Mouse (Mus musculus) heart, postnatal 0 days (tissue): ENCODE results near the gene Ifna4.
"Not testable (repeated sequence)": the region's sequence is repeated elsewhere in the genome, so short reads cannot be mapped to it uniquely, and the experiment has no call there.

Experiments
- CTCF ChIP-seq: IDR thresholded peaks from 2 replicates; pipeline ENCODE4 v1.5.1; 2016; ENCODE audit warnings: antibody characterized with exemption, control low read depth, low read depth
- EP300 ChIP-seq: IDR thresholded peaks from 2 replicates; pipeline ENCODE4 v1.6.1; 2016; ENCODE audit warnings: antibody characterized with exemption, low read depth

DNA sequence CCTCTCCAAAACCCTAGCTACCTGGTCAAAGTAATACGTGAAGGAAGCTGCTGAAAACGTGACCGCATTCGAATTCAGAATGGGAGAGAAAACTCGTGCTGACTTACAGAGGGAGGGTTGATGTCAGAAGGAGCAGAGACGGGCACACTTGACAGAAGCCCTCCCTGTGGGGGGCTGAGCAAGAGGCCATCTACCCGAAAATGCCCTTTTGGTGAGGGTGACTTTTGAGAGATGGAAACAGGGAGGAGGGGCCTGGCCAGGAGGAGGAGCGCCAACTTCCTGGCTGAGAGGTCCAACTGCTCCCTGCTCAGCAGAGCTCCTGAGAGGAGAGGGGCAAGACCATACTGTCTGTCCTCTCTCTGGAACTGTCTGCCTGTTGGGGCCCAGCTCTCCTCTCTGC is 36.4 kb upstream of the Ifna4 start, which contains the start of gene Gm13288:
- TF ChIP-seq CTCF, EP300: not testable (repeated sequence)
